ENCODE assay signal across 11 mouse cellular contexts in genomic region chr12:8452766-8453621, GRCm38 (mm10). TPM values are rescaled to one million over a fixed set of nuclear protein-coding genes. Genes with fewer than 3 reads are reported as not detected.
DNase-seq lines count a peak whose midpoint lies in the region; ATAC-seq and TF ChIP-seq lines count a peak whose summit lies in the region.
"Had no signal": no experiment of that assay in that cellular context is flagged by ENCODE, and none has a peak within 500 bp of the region (broad histone marks: within the 10 kb centered on the region; RNA-seq: fewer than 3 reads in every experiment).

No protein-coding gene starts in this region.

- H3K27me3 ChIP-seq in intestine, embryonic 15.5 days (replicated peaks): no peaks in the 10 kb centered on the region
- no peaks in the 10 kb centered on the region for H3K27me3 ChIP-seq in intestine, postnatal 0 days (replicated peaks; ENCODE audit: control insufficient read depth, insufficient read depth, low read length)
- no peaks in the 10 kb centered on the region for H3K27me3 ChIP-seq in heart, postnatal 0 days (ENCODE audit: control insufficient read depth, insufficient read depth, low read length)
- H3K27me3 ChIP-seq: Patski had no signal

- no peaks in the 10 kb centered on the region for H3K36me3 ChIP-seq in intestine, embryonic 15.5 days
- no peaks in the 10 kb centered on the region for H3K36me3 ChIP-seq in intestine, postnatal 0 days (ENCODE audit: control insufficient read depth, insufficient read depth)
- no peaks in the 10 kb centered on the region for H3K36me3 ChIP-seq in heart, postnatal 0 days (replicated peaks; ENCODE audit: control insufficient read depth, insufficient read depth, low read length)

- DNase-seq in 3134 (ENCODE audit: extremely low read depth, insufficient read length, low spot score): peak; percentile 29
- DNase-seq in NIH3T3 (ENCODE audit: low read depth): peak; percentile 81
- DNase-seq in heart, postnatal 0 days (ENCODE audit: low spot score): no peak
- no peak for DNase-seq in MN1 (ENCODE audit: low spot score)
- no peak for DNase-seq in left cerebral cortex, postnatal 10 days (ENCODE audit: extremely low spot score in 1 of 2, low spot score in 2 of 2)
- DNase-seq: embryo, embryonic 11 days; thymus, adult 18-20 months had no signal

- intact Hi-C loops in left cerebral cortex, postnatal 10 days (cut with DNase I): loop anchor here (5.0 kb wide), 2 partner anchors 44 to 126 kb away; no protein-coding TSS in a partner anchor

- H3K4me1 ChIP-seq in intestine, embryonic 15.5 days (replicated peaks): peaks cover 17% of the 10 kb centered on the region
- H3K4me1 ChIP-seq in intestine, postnatal 0 days (replicated peaks; ENCODE audit: control insufficient read depth, insufficient read depth, low read length): 0 out of 2 replicates have a peak, but pooled peaks cover 7% of the 10 kb centered on the region
- H3K4me1 ChIP-seq in heart, postnatal 0 days (ENCODE audit: control insufficient read depth, insufficient read depth): peaks cover 18% of the 10 kb centered on the region

- peak overlapping the region; percentile 14; the same call in 1 of the 2 replicates for H3K27ac ChIP-seq in intestine, embryonic 15.5 days
- H3K27ac ChIP-seq in intestine, postnatal 0 days (ENCODE audit: low read depth, low read length): no peak overlapping the region
- H3K27ac ChIP-seq in heart, postnatal 0 days (ENCODE audit: low read depth): peak overlapping the region; percentile 54

- 68% methylated on average over 7 of the region's 7 CpGs for WGBS in intestine, embryonic 15.5 days
- WGBS in intestine, postnatal 0 days: 72% methylated on average over 7 of the region's 7 CpGs
- 67% methylated on average over 7 of the region's 7 CpGs for WGBS in heart, postnatal 0 days

- H3K9me3 ChIP-seq in intestine, embryonic 15.5 days: no peaks in the 10 kb centered on the region
- no peaks in the 10 kb centered on the region for H3K9me3 ChIP-seq in intestine, postnatal 0 days (ENCODE audit: control insufficient read depth)
- no peaks in the 10 kb centered on the region for H3K9me3 ChIP-seq in heart, postnatal 0 days (replicated peaks; ENCODE audit: control insufficient read depth, low read length)

- no peak for ATAC-seq in intestine, embryonic 15.5 days
- no peak for ATAC-seq in intestine, postnatal 0 days
- no peak for ATAC-seq in heart, postnatal 0 days (ENCODE audit: insufficient read depth, low read depth)
- ATAC-seq in erythroblast, adult 5-6 weeks (replicated peaks; ENCODE audit: low FRiP score, poor library complexity, severe bottlenecking): no peak
- ATAC-seq: Patski had no signal

- TF ChIP-seq CTCF in intestine, postnatal 0 days (IDR thresholded peaks at IDR 0.05; ENCODE audit: low read depth): no peak
- no peak for TF ChIP-seq CTCF in heart, postnatal 0 days (IDR thresholded peaks at IDR 0.05; ENCODE audit: low read depth)

- no peak overlapping the region for H3K4me3 ChIP-seq in intestine, embryonic 15.5 days (replicated peaks)
- no peak overlapping the region for H3K4me3 ChIP-seq in intestine, postnatal 0 days (ENCODE audit: low read depth, low read length)
- no peak overlapping the region for H3K4me3 ChIP-seq in heart, postnatal 0 days (ENCODE audit: low read depth, low read length)

- no peak overlapping the region for H3K4me2 ChIP-seq in intestine, embryonic 15.5 days (replicated peaks)
- no peak overlapping the region for H3K4me2 ChIP-seq in intestine, postnatal 0 days (replicated peaks; ENCODE audit: low read depth)
- no peak overlapping the region for H3K4me2 ChIP-seq in heart, postnatal 0 days (ENCODE audit: low read depth, low read length)

- no peak for TF ChIP-seq EP300 in heart, postnatal 0 days (IDR thresholded peaks at IDR 0.05; ENCODE audit: low read depth)

- no peak overlapping the region for H3K9ac ChIP-seq in intestine, embryonic 15.5 days
- H3K9ac ChIP-seq in intestine, postnatal 0 days (ENCODE audit: low read depth, low read length): no peak overlapping the region
- no peak overlapping the region for H3K9ac ChIP-seq in heart, postnatal 0 days (replicated peaks; ENCODE audit: low read depth, low read length)

RNA-seq across cellular contexts. Expression of gene Rhob, which starts 46.8 kb away (rescaled TPM):
- 32.2 and 32.4 TPM in 2 replicates for polyA plus RNA-seq in intestine, embryonic 15.5 days (2015; fragmentation: Nextera tagmentation; extraction: Ambion mirVana)
- 28.8 and 29.7 TPM in 2 replicates for polyA plus RNA-seq in intestine, postnatal 0 days (2015; fragmentation: Nextera tagmentation; extraction: Ambion mirVana)
- 202 and 228 TPM in 2 replicates for total RNA-seq in heart, postnatal 0 days (2014; rRNA removed; ENCODE audit: low replicate concordance)
- polyA plus RNA-seq in heart, postnatal 0 days (2015; fragmentation: Nextera tagmentation; extraction: Ambion mirVana): 31.4 and 34.2 TPM in 2 replicates
- total RNA-seq in erythroblast, adult 5-6 weeks (2015; ENCODE audit: low replicate concordance): 27.4 and 31.9 TPM in 2 replicates
- total RNA-seq in erythroblast, adult 5-6 weeks (2017; ENCODE audit: low replicate concordance): 8.9 and 9.7 TPM in 2 replicates
- total RNA-seq in left cerebral cortex, postnatal 10 days (2021): 100 to 1,000 TPM; 235 to 310 TPM

Comparison
In these comparisons a context has a peak if more than half of its experiments do, and no peak if none do; other contexts are left out.
1. DNase-seq: peak in 3134 (single experiment) and NIH3T3 (single experiment); none in heart, postnatal 0 days (single experiment), MN1 (single experiment) and left cerebral cortex, postnatal 10 days (0 of 2).